Mouse (Mus musculus): ENCODE results near the gene Adgrg1.

DNA sequence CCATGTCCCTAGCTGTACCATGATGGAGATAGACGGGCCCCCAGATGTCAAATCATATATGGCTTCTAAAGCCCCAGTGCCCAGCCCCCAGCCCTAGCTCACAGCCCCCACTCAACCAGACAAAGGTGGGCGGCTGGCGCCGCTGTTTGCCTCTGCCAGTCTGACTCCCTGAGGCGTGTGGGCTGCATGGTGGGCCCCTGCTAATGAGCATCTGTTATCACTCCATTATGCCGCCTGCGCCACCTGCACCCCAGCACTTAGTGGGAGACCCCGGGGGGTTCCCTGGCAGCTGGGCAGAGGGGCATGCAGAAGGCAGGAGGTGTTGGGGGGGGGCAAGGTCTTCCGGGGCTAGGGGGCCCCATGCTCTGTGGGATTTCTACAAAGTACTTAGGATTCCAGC lies 3.6 kb downstream of the Adgrg1 start:
- TF ChIP-seq CTCF (IDR thresholded peaks at IDR 0.05; ENCODE audit: low read depth) (no peak), EP300 (optimal IDR thresholded peaks at IDR 0.05) (no peak)
